Mouse (Mus musculus): ENCODE results near the gene Gm49361.

Gene Gm49361

DNA sequence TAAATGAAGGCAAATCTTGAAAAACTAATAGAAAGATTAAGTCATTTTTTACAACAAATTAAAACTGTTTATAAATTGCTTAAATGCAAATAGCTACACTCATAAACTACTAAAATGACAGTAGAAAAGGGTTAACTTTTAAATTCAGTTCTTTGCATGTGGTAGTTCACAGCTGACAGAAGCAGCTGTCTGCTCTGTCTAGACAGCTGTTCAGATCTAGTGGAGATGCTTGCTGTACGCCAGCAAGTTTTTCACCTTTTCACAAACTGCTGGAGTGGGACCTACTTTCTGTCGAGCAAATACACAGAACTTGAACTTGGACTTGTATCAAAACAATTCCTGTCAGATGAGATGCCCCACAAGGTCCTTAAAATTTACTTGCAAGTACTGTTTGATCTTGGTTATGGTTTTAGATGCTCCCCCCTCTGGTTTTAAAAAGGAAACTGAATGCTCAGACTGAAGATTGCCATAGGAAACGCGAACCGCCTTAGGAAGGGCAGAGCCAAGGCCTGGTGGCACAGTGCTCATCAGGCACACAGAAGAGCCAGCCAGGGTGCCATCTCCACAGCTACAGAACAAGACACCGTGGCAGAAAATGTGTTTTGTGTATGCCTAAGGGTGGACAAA is 129.5 kb downstream of the Gm49361 start:
- no peak for DNase-seq

DNA sequence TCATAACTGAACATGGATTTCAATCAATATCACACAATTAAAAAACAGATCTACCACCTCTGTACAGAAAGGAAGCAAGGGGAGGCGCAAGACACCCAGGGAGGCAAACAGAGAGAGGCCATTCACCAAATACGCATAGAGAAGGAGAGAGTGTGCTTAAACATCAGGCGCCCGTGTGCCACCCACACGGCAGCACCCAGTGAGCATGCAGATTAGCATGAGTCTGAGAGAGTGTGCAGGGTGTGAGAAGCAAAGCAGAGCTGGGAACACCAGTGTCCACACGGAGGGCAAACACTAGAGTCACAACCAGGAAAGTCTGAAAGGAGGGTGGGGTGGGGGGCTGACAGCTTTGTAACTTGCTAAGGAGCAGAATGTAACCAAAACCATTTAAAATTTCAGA is 130.1 kb downstream of the Gm49361 start:
- no peak for DNase-seq

DNA sequence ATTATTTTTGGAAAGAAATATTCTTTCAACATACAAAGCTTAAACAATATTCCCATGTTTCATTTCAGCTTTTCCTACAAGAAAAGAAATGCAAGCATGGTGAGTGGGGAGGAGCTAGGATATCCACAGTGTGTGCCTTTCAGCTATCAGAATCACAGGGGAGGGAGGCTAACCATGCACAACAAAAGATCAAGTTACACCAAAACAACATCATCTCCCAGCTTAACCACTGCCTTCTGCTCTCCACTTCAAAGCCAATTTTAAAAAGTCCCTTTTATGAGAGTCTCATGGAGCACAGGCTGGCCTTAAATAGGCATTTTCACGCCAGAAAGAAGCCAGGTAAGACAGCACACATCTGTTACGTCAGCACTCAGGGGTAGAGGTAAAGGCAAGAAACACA is 134.9 kb downstream of the Gm49361 start:
- DNase-seq = no peak

DNA sequence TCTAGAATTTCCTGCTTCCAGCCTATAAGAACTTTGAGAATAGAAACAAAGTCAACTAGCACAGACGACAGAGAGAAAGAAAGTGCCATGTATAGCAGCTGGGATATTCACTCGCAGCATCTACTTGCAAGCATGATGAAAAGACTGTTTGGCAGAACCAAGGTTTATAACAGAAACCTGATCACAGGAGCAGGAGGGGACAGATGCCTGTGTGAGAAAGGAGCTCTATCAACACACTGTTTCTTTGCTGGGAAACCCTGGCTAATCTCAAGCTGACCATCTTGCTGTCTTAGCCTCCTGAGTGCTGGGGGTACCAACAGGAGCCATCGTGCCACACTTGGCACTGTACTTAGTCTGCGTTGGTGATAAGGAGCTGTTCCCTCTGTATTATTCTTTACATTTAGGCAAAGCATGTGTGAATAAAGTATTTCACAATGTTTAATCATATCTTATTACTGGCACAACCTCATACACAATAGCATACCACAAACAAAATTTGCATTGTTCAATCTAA is 136.0 kb downstream of the Gm49361 start:
- no peak for DNase-seq

DNA sequence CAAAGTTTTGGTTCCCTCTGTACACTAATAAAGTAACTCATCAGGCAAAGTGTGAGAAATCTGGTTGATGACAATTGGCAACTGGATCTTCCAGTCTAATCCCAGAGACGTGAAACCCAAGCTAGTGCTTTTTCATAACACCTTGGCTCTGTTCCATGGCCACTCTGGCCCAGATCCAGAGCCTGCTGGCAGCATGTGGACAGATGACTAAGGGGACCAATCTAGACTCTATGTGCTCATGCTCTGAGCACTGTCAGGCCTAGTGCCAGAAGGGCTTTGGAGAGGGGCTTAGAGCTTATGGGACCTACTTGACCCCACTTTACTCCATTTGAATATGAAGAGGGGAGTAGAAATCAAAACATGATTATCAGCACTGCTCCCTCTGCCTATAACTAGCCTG is 138.4 kb downstream of the Gm49361 start:
- peak; percentile 91 for DNase-seq

DNA sequence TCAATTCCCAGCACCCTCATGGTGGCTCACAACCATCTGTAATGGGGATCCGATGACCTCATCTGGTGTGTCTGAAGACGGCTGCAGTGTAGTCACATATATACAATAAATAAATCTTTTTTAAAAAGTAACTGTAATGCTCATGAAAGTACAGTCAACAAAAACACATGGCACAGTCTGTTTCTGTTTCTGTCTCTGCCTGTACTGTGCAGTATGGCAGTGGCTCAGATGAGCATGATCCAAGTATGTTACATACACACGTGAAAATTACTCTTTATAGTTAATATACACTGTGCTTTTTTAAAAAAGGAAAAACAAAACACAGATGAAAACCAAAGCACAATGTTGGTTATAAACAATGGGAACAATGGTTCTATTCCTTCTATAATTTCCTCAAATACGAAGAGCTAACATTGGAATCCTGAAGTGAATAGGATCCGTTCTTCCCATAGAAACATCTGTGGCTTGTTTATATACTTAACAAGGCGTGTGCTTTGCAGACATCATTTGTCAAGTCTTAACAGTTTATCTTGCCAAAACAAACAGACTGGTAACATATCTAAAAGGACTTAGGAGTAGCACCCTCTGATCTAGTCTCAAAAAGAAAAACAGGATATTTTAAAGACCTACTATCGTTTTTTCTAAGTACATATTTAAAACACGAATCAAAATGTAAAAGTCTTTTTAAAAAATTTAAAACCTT is 139.1 kb downstream of the Gm49361 start:
- no peak for DNase-seq

DNA sequence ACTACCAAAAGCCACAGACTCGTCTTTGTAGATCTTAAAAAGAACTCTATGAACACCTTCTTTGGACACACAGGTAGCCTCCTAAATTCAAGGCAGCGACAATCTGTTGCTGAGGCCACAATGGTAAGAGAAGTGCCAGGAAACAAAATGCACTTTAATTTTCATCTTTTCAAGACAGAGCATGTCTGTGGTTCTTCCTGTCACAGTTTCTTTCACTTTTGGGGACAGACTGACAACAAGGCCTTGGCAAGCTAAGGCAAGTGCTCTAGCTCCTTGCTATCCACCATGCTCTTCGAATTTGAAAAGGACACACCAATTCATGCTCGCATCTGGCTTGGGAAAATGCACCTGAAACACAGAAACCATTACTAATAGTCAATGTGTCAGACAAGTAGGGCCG is 152.6 kb downstream of the Gm49361 start:
- DNase-seq = no peak

Data from retina, postnatal 1 day (tissue).